Mouse (Mus musculus) kidney, embryonic 14.5 days (tissue): ENCODE results near the gene Fancd2. TPM values are rescaled to one million over a fixed set of nuclear protein-coding genes. Genes with fewer than 3 reads are reported as not detected.

Experiments
- ATAC-seq: fragments of 200-750 bp; cut with Nextera tagmentation; 2 replicates; pipeline ENCODE4 v1.8.0; 2017; ENCODE audit warnings: moderate number of reproducible peaks, mild to moderate bottlenecking, moderate TSS enrichment, moderate library complexity; ENCODE audit not compliant: low FRiP score, low TSS enrichment
- H3K27ac ChIP-seq: fragments of 300-500 bp; sonication (generic); 2 replicates; pipeline ENCODE4 v1.5.1; 2014; ENCODE audit warnings: low read depth, mild to moderate bottlenecking, low read length, moderate library complexity, mixed read lengths
- H3K27me3 ChIP-seq: fragments of 300-500 bp; sonication (generic); 2 replicates; pipeline ENCODE4 v1.6.1; 2014; ENCODE audit warnings: mild to moderate bottlenecking, low read length; ENCODE audit not compliant: control insufficient read depth, insufficient read depth
- H3K36me3 ChIP-seq: fragments of 300-500 bp; sonication (generic); 2 replicates; pipeline ENCODE4 v1.6.1; 2014; ENCODE audit warnings: low read length, mixed read lengths; ENCODE audit not compliant: control insufficient read depth, insufficient read depth
- H3K4me1 ChIP-seq: fragments of 300-500 bp; sonication (generic); 2 replicates; pipeline ENCODE4 v1.6.1; 2014; ENCODE audit warnings: low read length, mixed read lengths; ENCODE audit not compliant: control insufficient read depth, insufficient read depth
- H3K4me2 ChIP-seq: fragments of 300-500 bp; sonication (generic); replicated peaks from 2 replicates; pipeline ENCODE4 v1.6.1; 2014; ENCODE audit warnings: low read depth, mild to moderate bottlenecking, low read length
- H3K4me3 ChIP-seq: fragments of 300-500 bp; sonication (generic); 2 replicates; pipeline ENCODE4 v1.5.1; 2014; ENCODE audit warnings: mild to moderate bottlenecking, low read length
- H3K9ac ChIP-seq: fragments of 300-500 bp; sonication (generic); 2 replicates; pipeline ENCODE4 v1.6.1; 2014; ENCODE audit warnings: low read depth, mild to moderate bottlenecking, low read length, moderate library complexity
- H3K9me3 ChIP-seq: fragments of 300-500 bp; sonication (generic); 2 replicates; pipeline ENCODE4 v1.6.1; 2016; ENCODE audit warnings: low read length; ENCODE audit not compliant: control insufficient read depth
- WGBS: fragments of 180-500 bp; shearing (Covaris S2); extraction: QIAGEN DNeasy Blood & Tissue Kit; methylation state at CpG from one replicate; pipeline ENCODE4 v1.1.7; 2014; 5-methylcytosine and 5-hydroxymethylcytosine counted together
- polyA plus RNA-seq: library from polyadenylated mRNA; unstranded; fragments of >200 nt; fragmentation: Nextera tagmentation; extraction: Ambion mirVana; gene quantifications from 2 replicates; pipeline ENCODE4 v1.2.1, GENCODE M21; 2014

Fancd2 gene
- polyA plus RNA-seq, 1 experiment from 2014 or later: 16.1 TPM

DNA sequence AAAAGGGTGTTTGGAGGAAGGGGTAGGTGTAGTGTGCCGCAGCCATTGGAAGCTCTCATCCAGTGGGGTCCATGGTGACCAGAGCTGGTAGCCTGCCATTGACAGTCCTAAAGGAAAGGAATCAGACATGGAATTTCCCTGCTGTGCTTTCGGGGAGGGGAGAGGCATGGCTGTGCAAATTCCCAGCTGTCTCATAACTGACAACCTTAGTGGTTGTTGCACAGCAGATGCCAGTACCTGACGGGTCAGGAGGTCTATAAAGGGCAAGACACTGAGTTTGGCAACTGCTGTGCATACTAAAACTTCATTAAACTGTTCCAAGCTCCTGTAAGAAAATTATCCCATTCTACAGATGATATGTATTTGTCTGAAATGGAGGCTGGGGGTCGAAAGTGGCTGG is 66.5 kb downstream of the Fancd2 start:
- H3K9me3 ChIP-seq: no peaks in the 10 kb centered on the region
- ATAC-seq: no peak

DNA sequence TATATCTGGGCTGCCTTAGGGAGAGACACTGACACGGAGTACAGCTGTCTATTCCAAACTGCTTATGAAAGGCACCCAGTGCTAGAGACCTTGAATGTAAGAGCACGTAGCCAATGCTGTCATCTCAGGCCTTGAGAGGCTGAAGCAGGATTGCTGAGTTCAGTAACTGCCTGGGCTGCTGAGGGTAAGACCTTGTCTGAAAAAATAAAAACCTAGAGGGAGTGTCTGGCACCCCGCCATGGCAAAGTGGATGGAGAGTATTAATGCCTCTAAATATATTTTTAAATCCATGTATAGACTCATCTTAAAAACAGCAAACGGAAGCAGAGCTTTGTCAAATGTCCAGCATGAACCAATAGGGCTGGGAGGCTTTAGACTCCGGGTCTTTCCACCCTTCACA is 68.4 kb downstream of the Fancd2 start:
- no peaks in the 10 kb centered on the region for H3K27me3 ChIP-seq
- no peak for ATAC-seq
- H3K9ac ChIP-seq: no peak overlapping the region
- 71% methylated on average over 5 of the region's 5 CpGs for WGBS
- no peak overlapping the region for H3K4me3 ChIP-seq
- no peaks in the 10 kb centered on the region for H3K9me3 ChIP-seq
- H3K4me2 ChIP-seq: no peak overlapping the region
- H3K36me3 ChIP-seq: no peaks in the 10 kb centered on the region; the same call in 1 of the 2 replicates
- H3K27ac ChIP-seq: no peak overlapping the region
- no peaks in the 10 kb centered on the region for H3K4me1 ChIP-seq

More for the DNA sequence above, 66.5 kb downstream of the Fancd2 start:
- H3K27me3 ChIP-seq: no peaks in the 10 kb centered on the region
- H3K4me2 ChIP-seq: no peak overlapping the region
- H3K4me1 ChIP-seq: no peaks in the 10 kb centered on the region
- no peak overlapping the region for H3K27ac ChIP-seq
- no peak overlapping the region for H3K4me3 ChIP-seq
- no peak overlapping the region for H3K9ac ChIP-seq
- no peaks in the 10 kb centered on the region; the same call in 1 of the 2 replicates for H3K36me3 ChIP-seq
- WGBS: 90% methylated on average over 4 of the region's 4 CpGs

DNA sequence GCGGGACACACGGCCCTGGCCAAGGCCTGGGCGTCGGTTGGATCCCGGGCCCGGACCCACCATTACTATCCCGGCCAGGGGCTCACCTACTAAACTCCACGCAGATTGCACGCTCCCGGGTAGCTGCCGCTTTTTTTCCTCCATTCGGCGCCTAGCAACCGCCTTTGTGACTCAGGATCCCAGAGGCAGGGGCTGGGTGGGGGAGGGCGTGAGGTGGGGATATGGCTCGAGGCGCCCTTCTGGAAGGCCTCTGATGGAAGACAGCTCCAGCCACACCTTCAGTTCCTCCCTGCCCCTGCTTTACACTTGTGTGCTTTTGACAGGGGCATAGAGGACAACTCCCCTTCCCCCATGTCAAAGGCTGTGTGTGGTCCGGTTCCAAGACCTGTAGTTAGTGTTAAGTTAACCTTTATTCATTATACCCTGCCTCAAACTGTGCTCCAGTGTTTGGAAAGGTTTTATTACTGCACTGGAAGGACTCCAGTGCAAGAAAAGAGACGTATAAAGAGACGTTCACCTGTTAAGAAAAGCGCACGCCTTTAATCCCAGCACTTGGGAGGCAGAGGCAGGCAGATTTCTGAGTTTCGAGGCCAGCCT is 69.2 kb downstream of the Fancd2 start, which contains the start of gene Fancd2os:
TSS of gene Fancd2os (minus strand) at position 173 of the 597 bp plus-strand sequence.
- 50% methylated on average over 23 of the region's 23 CpGs for WGBS

DNA sequence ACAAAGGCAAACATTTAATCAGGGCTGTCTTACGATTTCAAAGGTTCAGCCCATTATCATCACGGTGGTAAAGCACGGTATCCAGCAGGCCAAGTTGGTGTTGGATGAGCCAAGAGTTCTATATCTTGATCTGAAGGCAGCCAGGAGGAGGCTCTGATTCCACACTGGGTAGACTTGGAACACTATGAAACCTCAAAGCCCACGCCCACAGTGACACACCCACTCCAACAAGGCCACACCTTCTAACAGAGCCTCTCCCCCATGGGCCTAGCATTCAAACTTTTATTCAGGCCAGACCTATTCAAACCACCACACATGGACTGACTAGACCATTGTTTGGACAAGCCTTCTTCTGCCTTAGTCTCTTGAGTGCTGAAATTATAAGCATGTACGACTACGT is 71.3 kb downstream of the Fancd2 start:
- H3K4me2 ChIP-seq: no peak overlapping the region
- no peak for ATAC-seq
- H3K4me1 ChIP-seq: peaks cover 8% of the 10 kb centered on the region; the same call in 1 of the 2 replicates
- no peaks in the 10 kb centered on the region for H3K9me3 ChIP-seq
- no peak overlapping the region for H3K4me3 ChIP-seq
- H3K27me3 ChIP-seq: no peaks in the 10 kb centered on the region
- no peak overlapping the region for H3K27ac ChIP-seq
- H3K36me3 ChIP-seq: no peaks in the 10 kb centered on the region
- no peak overlapping the region for H3K9ac ChIP-seq
- WGBS: 90% methylated on average over 6 of the region's 6 CpGs

More for the DNA sequence above, 69.2 kb downstream of the Fancd2 start, which contains the start of gene Fancd2os:
- Histone ChIP-seq H3K36me3 (no peaks in the 10 kb centered on the region; the same call in 1 of the 2 replicates), H3K27ac (no peak within 1 kb of the TSS), H3K27me3 (no peaks in the 10 kb centered on the region), H3K4me2 (no peak within 1 kb of the TSS), H3K4me1 (peaks cover 4% of the 10 kb centered on the region; the same call in 1 of the 2 replicates), H3K9me3 (no peaks in the 10 kb centered on the region), H3K9ac (no peak within 1 kb of the TSS), H3K4me3 (no peak within 1 kb of the TSS; the same call in 1 of the 2 replicates)
- no peak for ATAC-seq

DNA sequence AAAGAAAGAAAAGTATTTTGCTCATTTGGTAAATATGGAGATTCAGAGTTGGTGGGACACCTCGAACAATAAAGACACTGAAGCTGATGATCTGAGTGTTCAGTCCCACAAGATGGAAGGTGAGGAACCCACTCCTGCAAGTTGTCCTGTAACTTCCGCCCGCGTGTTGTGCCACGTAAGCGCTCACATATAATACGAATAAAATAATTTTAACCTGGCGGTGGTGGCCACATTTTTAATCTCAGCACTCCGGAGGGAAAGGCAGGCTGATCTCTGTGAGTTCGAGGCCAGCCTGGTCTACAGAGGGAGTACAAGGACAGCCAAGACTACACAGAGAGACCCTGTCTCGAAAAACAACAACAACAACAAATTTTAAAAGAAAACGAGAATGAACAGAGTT is 72.5 kb downstream of the Fancd2 start:
- WGBS: 55% methylated on average over 12 of the region's 12 CpGs
- no peak for ATAC-seq
- Histone ChIP-seq H3K9me3 (no peaks in the 10 kb centered on the region), H3K4me2 (peak overlapping the region; percentile 56), H3K4me3 (peak overlapping the region; percentile 82), H3K27ac (no peak overlapping the region), H3K4me1 (peaks cover 8% of the 10 kb centered on the region; the same call in 1 of the 2 replicates), H3K36me3 (no peaks in the 10 kb centered on the region; the same call in 1 of the 2 replicates), H3K27me3 (no peaks in the 10 kb centered on the region), H3K9ac (peak overlapping the region; percentile 86; the same call in 1 of the 2 replicates)

DNA sequence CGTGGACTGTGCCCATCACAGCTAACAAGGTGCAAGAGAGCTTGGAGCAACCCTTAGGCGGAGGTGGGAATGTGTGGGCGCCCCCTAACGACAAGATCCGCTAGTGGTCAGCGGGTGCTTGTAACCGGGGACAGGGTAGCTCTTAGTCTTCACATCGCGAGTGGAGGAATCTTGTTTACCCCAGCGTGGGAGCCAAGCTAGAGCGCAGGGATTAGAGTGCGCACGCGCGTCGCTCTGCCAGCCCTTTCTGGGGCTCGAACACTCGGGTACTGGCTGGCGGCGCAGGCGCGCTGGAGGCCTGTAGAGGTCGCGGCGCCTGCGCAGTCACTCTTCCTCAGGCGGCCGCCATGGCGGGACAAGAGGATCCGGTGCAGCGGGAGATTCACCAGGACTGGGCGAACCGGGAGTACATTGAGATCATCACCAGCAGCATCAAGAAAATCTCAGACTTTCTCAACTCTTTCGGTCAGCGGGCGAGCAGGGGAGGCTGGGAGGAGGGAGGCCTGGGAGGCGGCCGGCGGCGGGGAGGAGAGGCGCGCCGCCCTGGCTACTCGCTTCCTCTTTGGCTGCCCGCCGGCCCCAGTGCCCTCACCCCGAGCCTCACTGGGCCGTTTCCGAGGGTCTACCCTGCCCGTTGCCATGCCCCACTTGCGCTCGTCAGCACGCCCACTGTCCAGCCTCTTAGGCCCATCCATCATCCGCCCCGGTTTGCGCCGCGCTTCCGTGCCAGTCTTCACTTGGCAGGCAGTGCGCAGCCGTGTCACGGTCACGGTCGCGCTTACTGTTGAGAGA is 73.1 kb downstream of the Fancd2 start, which contains the start of gene Brk1:
TSS of gene Brk1 (plus strand) at position 341 of the 792 bp plus-strand sequence.
- H3K4me3 ChIP-seq: peak within 1 kb of the TSS; percentile 82
- peaks cover 8% of the 10 kb centered on the region; the same call in 1 of the 2 replicates for H3K4me1 ChIP-seq
- no peaks in the 10 kb centered on the region for H3K9me3 ChIP-seq
- no peaks in the 10 kb centered on the region; the same call in 1 of the 2 replicates for H3K36me3 ChIP-seq
- peak within 1 kb of the TSS; percentile 86 for H3K9ac ChIP-seq
- ATAC-seq: peak; percentile 93
- peak within 1 kb of the TSS; percentile 80 for H3K27ac ChIP-seq
- peak within 1 kb of the TSS; percentile 77 for H3K4me2 ChIP-seq
- H3K27me3 ChIP-seq: no peaks in the 10 kb centered on the region
- under 1% methylated on average over 62 of the region's 65 CpGs for WGBS

DNA sequence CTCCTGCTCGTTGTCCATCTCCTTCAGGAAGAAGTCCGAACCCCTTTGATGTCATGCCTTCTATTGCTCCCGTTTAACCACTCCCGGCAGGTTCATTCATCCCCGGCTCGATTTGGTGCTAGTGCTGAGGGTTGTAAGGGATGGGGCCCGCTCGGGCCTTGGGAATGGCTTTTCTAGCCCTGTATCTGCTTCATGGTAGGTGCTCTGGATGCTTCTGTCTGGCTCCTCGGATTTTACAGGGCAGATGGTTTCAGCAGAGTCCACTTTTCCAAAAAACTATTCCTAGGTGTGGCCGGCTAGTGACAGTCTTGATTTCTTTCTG is 73.7 kb downstream of the Fancd2 start:
- Histone ChIP-seq H3K27me3 (no peaks in the 10 kb centered on the region), H3K27ac (peak overlapping the region; percentile 80), H3K9ac (peak overlapping the region; percentile 86), H3K9me3 (no peaks in the 10 kb centered on the region), H3K4me1 (peaks cover 8% of the 10 kb centered on the region; the same call in 1 of the 2 replicates), H3K4me3 (peak overlapping the region; percentile 82), H3K36me3 (peaks cover under 1% of the 10 kb centered on the region; the same call in 1 of the 2 replicates), H3K4me2 (peak overlapping the region; percentile 77)
- WGBS: 2% methylated on average over 10 of the region's 10 CpGs
- no peak for ATAC-seq

DNA sequence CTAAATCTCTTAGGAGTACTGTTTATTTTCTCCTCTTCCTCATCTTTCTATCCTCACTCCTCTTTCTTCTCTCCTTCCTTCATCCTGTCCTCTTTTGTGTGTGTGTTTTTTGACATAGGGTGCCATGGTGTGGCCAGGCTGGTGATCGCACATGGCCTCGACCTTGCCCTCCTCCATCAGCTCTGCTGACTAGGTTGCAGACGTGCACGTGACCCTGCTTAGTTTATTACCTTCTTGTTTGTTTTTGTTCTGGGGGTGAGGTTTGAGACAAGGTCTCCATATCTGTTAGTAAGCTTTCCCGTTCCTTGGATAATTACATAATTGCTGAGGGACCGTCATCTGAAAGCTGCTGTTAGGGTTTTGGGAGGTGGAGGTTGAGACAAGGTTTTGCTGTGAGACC is 77.4 kb downstream of the Fancd2 start:
- ATAC-seq: no peak
- peaks cover 17% of the 10 kb centered on the region for H3K36me3 ChIP-seq
- no peak overlapping the region for H3K4me2 ChIP-seq
- H3K27ac ChIP-seq: no peak overlapping the region
- H3K9me3 ChIP-seq: no peaks in the 10 kb centered on the region
- H3K27me3 ChIP-seq: no peaks in the 10 kb centered on the region
- H3K9ac ChIP-seq: no peak overlapping the region
- H3K4me3 ChIP-seq: no peak overlapping the region
- 64% methylated on average over 6 of the region's 6 CpGs for WGBS
- peaks cover 8% of the 10 kb centered on the region; the same call in 1 of the 2 replicates for H3K4me1 ChIP-seq

DNA sequence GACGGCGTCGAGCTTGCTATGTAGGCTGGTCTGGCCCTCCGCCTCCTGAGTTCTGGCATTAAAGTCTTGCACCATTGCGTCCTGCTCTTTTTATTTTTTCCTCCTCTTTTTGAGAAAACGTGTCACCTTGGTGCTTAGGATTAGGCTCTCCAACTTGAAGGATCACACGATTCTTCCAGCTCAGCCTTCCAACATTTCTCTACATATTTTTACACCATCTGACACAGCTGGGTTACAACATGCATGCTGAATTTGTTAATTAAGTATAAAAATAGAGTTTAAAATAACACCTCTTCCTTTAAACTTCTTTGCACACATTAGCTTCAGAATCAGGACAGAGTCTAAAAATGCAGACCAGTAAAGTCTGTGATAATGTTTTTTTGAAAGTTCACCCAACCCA is 77.8 kb downstream of the Fancd2 start:
- Histone ChIP-seq H3K4me2 (no peak overlapping the region), H3K36me3 (peaks cover 21% of the 10 kb centered on the region)
- WGBS: 86% methylated on average over 7 of the region's 7 CpGs

More for the DNA sequence above, 77.8 kb downstream of the Fancd2 start:
- Histone ChIP-seq H3K27ac (no peak overlapping the region), H3K4me1 (peaks cover 8% of the 10 kb centered on the region; the same call in 1 of the 2 replicates), H3K9ac (no peak overlapping the region), H3K4me3 (no peak overlapping the region), H3K9me3 (no peaks in the 10 kb centered on the region), H3K27me3 (no peaks in the 10 kb centered on the region)
- ATAC-seq: no peak
